Mouse (Mus musculus): ENCODE measurements around the gene Dppa1. TPM values are rescaled to one million over a fixed set of nuclear protein-coding genes. Genes with fewer than 3 reads are reported as not detected.
A peak's percentile ranks its signal among the peaks of the same experiment; 100 is the strongest.
"Not testable (repeated sequence)": the region's sequence is repeated elsewhere in the genome, so short reads cannot be mapped to it uniquely, and the experiment has no call there.

Gene Dppa1
- polyA plus RNA-seq (2016; fragmentation: Nextera tagmentation; extraction: Ambion mirVana), result not detected in 2 replicates

DNA sequence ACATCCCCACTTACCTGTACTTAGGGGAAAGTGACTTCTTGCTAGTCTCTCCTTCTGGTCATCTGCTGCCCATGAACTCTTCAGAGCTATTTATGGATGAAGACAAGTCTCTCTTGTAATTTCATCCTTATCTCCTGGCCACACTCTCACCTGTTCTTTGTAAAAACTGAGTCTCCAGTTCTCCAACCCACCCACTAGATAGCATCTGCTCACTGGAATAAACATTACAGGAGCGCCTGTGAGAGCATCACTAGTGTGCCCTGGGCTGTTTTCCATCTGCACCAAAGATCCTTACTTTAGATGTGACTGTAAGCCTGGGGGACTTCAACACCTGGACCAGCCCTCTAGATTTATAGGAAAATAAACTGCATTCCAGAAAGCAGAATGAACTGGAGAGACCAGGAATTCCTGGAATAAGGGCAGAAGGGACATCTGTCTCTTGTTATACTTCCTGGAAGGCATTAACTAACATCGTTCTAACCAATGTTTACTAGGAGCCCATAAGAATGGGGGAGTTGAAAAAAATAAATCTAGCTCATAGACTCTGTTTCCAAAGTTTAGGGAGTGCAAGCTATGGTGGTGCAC lies at the start of gene Dppa1:
Gene Dppa1 (minus strand): TSS at position 51 of the 585 bp plus-strand sequence.
- Histone ChIP-seq H3K27ac (replicated peaks) (no peak within 1 kb of the TSS), H3K9me3 (no peaks in the 10 kb centered on the region), H3K4me3 (no peak within 1 kb of the TSS), H3K4me1 (no peaks in the 10 kb centered on the region), H3K36me3 (replicated peaks) (no peaks in the 10 kb centered on the region), H3K27me3 (replicated peaks; ENCODE audit: low read depth, poor library complexity, severe bottlenecking) (no peaks in the 10 kb centered on the region)
- WGBS, result 61% methylated on average over 2 of the region's 2 CpGs
- DNase-seq (ENCODE audit: low spot score), result no peak

- 71% methylated on average over 2 of the region's 2 CpGs for WGBS
- no peaks in the 10 kb centered on the region for H3K9me3 ChIP-seq
- no peak overlapping the region for H3K4me3 ChIP-seq
- no peaks in the 10 kb centered on the region for H3K36me3 ChIP-seq (replicated peaks)
- no peak for DNase-seq (ENCODE audit: low spot score)
- H3K4me1 ChIP-seq, result no peaks in the 10 kb centered on the region
- no peak overlapping the region for H3K27ac ChIP-seq (replicated peaks)
- no peaks in the 10 kb centered on the region for H3K27me3 ChIP-seq (replicated peaks; ENCODE audit: low read depth, poor library complexity, severe bottlenecking)
Measured at GRCm38 (mm10) chr11:46667938-46668337, 38.9 kb upstream of the Dppa1 start.

DNA sequence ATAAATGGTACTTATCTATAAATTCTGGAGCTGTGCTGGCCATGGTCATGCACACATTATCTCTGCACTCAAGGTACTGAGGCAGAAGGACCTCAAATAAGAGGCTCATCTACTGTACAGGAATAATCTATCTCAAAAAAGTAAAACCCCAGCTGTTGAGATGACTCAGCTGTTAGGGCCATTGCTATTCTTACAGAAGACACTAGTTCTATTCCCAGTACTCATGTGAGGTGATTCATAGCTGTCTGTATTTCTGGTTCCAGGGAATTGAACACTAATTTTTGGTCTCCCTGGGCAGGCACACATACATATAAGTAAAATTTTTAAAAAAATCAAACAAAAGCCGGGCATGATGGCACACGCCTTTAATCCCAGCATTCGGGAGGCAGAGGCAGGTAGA lies 38.0 kb upstream of the Dppa1 start:
- H3K4me1 ChIP-seq, result no peaks in the 10 kb centered on the region
- no peak overlapping the region for H3K4me3 ChIP-seq
- 89% methylated on average over 3 of the region's 3 CpGs for WGBS
- no peaks in the 10 kb centered on the region for H3K9me3 ChIP-seq
- no peak overlapping the region for H3K27ac ChIP-seq (replicated peaks)
- no peak for DNase-seq (ENCODE audit: low spot score)
- no peaks in the 10 kb centered on the region for H3K36me3 ChIP-seq (replicated peaks)
- H3K27me3 ChIP-seq (replicated peaks; ENCODE audit: low read depth, poor library complexity, severe bottlenecking), result no peaks in the 10 kb centered on the region

DNA sequence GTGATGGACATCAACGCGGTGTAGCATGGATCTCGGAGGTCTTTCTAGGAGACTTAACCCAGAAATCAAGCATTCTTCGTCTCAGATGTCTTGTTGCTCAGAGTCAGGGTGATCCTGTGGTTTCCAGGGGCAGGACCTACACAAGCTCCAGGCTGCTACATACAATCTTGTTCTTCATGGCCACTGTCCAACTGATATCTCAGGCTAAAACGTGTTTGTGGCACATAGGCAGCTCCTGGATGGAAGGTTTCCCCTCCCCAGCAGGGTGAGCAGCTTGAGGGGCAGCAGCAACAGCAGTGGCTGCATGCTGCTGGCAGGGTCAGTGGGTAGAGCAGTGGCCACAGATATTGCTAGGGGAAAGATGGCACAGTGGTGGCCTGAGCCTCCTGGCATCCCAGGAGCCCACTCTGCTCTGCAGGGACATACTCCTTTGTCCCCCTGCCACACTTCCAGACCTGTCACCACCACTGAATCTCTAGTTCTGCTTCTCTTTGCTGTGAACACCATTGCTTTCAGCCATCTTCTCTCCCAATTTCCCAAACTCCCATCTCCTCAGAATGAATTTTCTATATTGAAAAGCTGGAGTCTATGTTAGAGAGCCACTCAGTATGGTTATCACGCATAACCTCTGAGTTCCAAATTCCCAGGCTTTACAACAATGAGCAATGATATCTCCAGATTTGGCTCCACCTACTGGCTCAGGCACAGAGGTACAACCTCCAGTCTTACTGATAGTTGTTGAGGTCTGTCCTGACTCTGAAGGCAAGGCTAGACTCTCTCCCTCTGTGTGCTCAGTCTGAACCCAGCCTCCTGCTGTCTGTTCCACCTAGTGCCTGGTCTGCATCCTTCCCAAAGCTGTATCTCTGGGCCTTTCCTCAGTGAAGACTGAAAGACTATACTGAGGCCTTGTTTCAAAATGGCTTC lies 36.8 kb upstream of the Dppa1 start:
- no peaks in the 10 kb centered on the region for H3K4me1 ChIP-seq
- 67% methylated on average over 6 of the region's 6 CpGs for WGBS
- DNase-seq (ENCODE audit: low spot score), result peak; percentile 49
- 0 out of 2 replicates have a peak overlapping the region, but pooled peaks have one; percentile 19 for H3K27ac ChIP-seq (replicated peaks)
- H3K27me3 ChIP-seq (replicated peaks; ENCODE audit: low read depth, poor library complexity, severe bottlenecking), result no peaks in the 10 kb centered on the region
- no peaks in the 10 kb centered on the region for H3K9me3 ChIP-seq
- H3K4me3 ChIP-seq, result no peak overlapping the region
- no peaks in the 10 kb centered on the region for H3K36me3 ChIP-seq (replicated peaks)

DNA sequence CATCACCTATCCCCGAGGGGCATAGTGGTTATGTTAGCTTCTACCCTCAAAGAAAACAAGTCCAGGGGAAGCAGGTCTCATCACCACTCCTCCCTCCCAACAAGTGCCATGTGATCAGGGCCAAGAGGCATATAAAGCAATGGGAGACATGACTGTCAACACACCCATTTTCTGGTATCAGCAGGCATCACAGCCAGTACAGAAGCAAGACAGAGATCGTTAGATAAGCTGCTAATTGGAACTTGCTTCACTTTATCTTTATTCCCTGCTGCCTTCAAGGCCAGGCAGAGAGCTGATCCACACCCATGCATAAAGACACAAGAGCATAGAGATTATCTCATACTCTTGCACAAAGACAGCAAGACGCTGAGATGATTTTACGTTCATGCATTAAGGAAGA lies 34.2 kb upstream of the Dppa1 start:
- Histone ChIP-seq H3K27ac (replicated peaks) (no peak overlapping the region), H3K36me3 (replicated peaks) (no peaks in the 10 kb centered on the region), H3K27me3 (replicated peaks; ENCODE audit: low read depth, poor library complexity, severe bottlenecking) (no peaks in the 10 kb centered on the region), H3K4me1 (no peaks in the 10 kb centered on the region), H3K9me3 (no peaks in the 10 kb centered on the region), H3K4me3 (no peak overlapping the region)
- DNase-seq (ENCODE audit: low spot score), result no peak
- 71% methylated on average over 4 of the region's 4 CpGs for WGBS

GRCm38 (mm10) chr11:46652476-46652875 lies 23.4 kb upstream of the Dppa1 start:
- no peak for DNase-seq (ENCODE audit: low spot score)
- Histone ChIP-seq H3K27me3 (replicated peaks; ENCODE audit: low read depth, poor library complexity, severe bottlenecking) (no peaks in the 10 kb centered on the region), H3K4me1 (no peaks in the 10 kb centered on the region), H3K9me3 (no peaks in the 10 kb centered on the region), H3K4me3 (no peak overlapping the region), H3K27ac (replicated peaks) (no peak overlapping the region), H3K36me3 (replicated peaks) (no peaks in the 10 kb centered on the region)
- WGBS, result 82% methylated on average over 3 of the region's 3 CpGs

GRCm38 (mm10) chr11:46649655-46650054 lies 20.6 kb upstream of the Dppa1 start:
- H3K27me3 ChIP-seq (replicated peaks; ENCODE audit: low read depth, poor library complexity, severe bottlenecking); H3K4me3 ChIP-seq; H3K4me1 ChIP-seq; H3K9me3 ChIP-seq; DNase-seq (ENCODE audit: low spot score); H3K27ac ChIP-seq (replicated peaks); H3K36me3 ChIP-seq (replicated peaks): not testable (repeated sequence)
- WGBS, result 51% methylated on average over 3 of the region's 3 CpGs

GRCm38 (mm10) chr11:46644824-46645223 lies 15.8 kb upstream of the Dppa1 start:
- DNase-seq (ENCODE audit: low spot score), result no peak
- no peak overlapping the region for H3K27ac ChIP-seq (replicated peaks)
- no peaks in the 10 kb centered on the region for H3K4me1 ChIP-seq
- H3K9me3 ChIP-seq, result no peaks in the 10 kb centered on the region
- H3K36me3 ChIP-seq (replicated peaks), result no peaks in the 10 kb centered on the region
- WGBS, result 78% methylated on average over 1 of the region's 1 CpGs
- H3K27me3 ChIP-seq (replicated peaks; ENCODE audit: low read depth, poor library complexity, severe bottlenecking), result no peaks in the 10 kb centered on the region
- no peak overlapping the region for H3K4me3 ChIP-seq

GRCm38 (mm10) chr11:46636568-46636967 lies 7.5 kb upstream of the Dppa1 start:
- no peak overlapping the region for H3K27ac ChIP-seq (replicated peaks)
- no peak overlapping the region for H3K4me3 ChIP-seq
- no peak for DNase-seq (ENCODE audit: low spot score)
- 82% methylated on average over 3 of the region's 3 CpGs for WGBS
- H3K9me3 ChIP-seq, result no peaks in the 10 kb centered on the region
- no peaks in the 10 kb centered on the region for H3K36me3 ChIP-seq (replicated peaks)
- no peaks in the 10 kb centered on the region for H3K4me1 ChIP-seq
- no peaks in the 10 kb centered on the region for H3K27me3 ChIP-seq (replicated peaks; ENCODE audit: low read depth, poor library complexity, severe bottlenecking)

- H3K36me3 ChIP-seq (replicated peaks); H3K27ac ChIP-seq (replicated peaks); H3K9me3 ChIP-seq; H3K27me3 ChIP-seq (replicated peaks; ENCODE audit: low read depth, poor library complexity, severe bottlenecking); H3K4me3 ChIP-seq; DNase-seq (ENCODE audit: low spot score); H3K4me1 ChIP-seq: not testable (repeated sequence)
- WGBS, result 90% methylated on average over 4 of the region's 4 CpGs
Measured at GRCm38 (mm10) chr11:46635516-46635915, 6.5 kb upstream of the Dppa1 start.

GRCm38 (mm10) chr11:46631635-46632034 lies 2.6 kb upstream of the Dppa1 start:
- H3K36me3 ChIP-seq (replicated peaks), result no peaks in the 10 kb centered on the region
- 38% methylated on average over 3 of the region's 3 CpGs for WGBS
- DNase-seq (ENCODE audit: low spot score), result peak; percentile 28
- no peaks in the 10 kb centered on the region for H3K9me3 ChIP-seq
- H3K4me3 ChIP-seq, result no peak overlapping the region
- no peaks in the 10 kb centered on the region for H3K4me1 ChIP-seq
- no peaks in the 10 kb centered on the region for H3K27me3 ChIP-seq (replicated peaks; ENCODE audit: low read depth, poor library complexity, severe bottlenecking)
- no peak overlapping the region for H3K27ac ChIP-seq (replicated peaks)

DNA sequence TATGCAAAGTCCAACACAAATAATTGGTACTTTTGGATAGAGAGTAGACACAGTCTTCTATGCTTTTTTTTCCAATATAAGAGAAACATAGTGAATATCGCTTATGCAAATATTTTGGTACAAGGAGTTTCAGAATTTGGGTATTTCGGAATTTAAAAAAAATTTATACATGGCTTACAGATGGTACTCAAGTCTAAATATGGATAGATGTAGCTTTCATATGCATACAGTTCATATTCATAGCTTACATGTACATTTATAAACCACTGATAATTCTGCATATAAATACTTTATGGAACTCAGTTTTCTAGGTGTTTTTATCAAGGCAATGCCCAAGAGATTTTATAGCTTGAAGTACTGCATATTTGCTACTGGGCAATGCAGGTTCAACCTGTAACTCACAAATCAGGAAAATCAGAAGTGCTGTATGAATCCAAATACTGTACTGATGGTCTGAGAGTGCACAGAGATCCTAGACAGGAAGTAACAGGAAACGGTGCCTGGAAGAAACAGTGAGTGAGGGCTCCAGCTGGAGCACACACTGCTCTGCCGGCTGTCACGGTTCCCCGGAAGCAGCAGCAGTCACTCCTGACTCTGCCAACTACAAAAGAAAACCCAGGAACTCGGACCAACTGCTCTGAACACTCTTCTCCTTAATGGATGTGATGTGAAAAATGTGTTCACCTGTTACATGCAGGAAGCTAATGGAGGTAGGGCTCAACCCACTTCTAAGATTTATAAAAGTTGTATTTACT lies 8.5 kb downstream of the Dppa1 start:
- DNase-seq (ENCODE audit: low spot score), result no peak
- no peaks in the 10 kb centered on the region for H3K36me3 ChIP-seq (replicated peaks)
- WGBS, result 70% methylated on average over 7 of the region's 7 CpGs
- no peaks in the 10 kb centered on the region for H3K27me3 ChIP-seq (replicated peaks; ENCODE audit: low read depth, poor library complexity, severe bottlenecking)
- no peaks in the 10 kb centered on the region for H3K4me1 ChIP-seq
- H3K27ac ChIP-seq (replicated peaks), result no peak overlapping the region
- no peaks in the 10 kb centered on the region for H3K9me3 ChIP-seq
- no peak overlapping the region for H3K4me3 ChIP-seq

All from embryonic facial prominence, embryonic 10.5 days (tissue).